Mouse (Mus musculus): ENCODE measurements around the gene Foxp1.

Gene Foxp1

GRCm38 (mm10) chr6:99483556-99483955 lies 39.0 kb downstream of the Foxp1 start:
- DNase-seq: no peak

DNA sequence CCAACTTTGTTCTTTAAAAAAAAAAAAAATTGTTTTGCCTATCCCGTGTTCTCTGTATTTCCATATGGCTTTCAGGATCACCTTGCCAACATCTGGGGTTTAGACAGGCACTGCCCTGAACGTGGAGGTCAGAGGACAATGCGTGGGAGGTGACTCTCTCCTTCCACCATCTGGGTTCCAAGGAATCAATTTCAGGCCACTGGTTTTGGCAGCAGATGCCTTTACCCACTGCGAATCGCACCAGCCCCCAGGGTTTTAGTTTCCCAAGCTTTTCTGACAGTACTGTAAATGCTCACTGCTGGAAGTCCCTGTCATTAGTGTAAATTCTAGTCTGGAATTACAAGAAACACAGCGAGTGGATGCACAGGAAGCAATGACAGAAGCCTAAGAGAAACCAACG lies 41.0 kb downstream of the Foxp1 start:
- no peak for DNase-seq

- no peak for DNase-seq
These were observed 43.5 kb downstream of the Foxp1 start for GRCm38 (mm10) chr6:99478873-99479650.

DNA sequence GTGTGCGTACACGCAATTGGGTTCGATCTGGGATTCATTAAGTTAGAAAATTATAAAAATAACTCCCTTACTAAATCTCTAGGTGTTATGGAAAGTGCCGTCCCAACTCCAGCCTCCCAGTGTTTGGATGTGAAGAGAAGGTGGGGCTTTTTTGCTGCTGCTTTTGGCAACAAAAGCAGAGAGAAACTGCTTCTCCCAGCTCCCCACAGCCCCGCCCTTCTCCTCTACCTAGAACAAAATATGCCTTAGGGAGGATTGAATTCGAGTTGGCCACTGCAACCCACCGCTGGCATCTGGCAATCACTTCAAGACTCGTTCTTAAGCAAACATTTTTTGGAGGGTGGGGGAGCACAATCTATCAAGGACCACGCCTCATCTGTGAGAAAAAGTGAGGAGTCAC lies 47.5 kb downstream of the Foxp1 start:
- DNase-seq: no peak

DNA sequence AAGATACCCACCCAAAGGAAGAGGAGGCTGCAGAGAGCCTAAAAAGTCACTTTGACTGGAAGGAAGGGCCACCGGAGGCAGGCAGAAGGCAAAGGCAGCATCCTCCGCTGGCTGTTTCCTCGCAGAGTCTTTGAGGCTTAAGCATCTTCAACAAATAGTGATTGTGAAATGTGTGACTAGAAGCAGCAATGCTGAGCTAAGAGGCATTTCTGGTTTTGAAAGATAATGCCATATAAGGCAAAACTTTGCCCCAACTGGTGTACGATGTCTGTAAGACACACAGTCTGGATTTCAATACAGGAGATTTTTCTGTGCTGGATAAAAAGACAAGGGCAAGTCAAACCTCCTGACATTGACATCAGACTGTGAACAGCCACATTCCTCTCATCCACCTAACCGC lies 51.6 kb downstream of the Foxp1 start:
- no peak for DNase-seq

DNA sequence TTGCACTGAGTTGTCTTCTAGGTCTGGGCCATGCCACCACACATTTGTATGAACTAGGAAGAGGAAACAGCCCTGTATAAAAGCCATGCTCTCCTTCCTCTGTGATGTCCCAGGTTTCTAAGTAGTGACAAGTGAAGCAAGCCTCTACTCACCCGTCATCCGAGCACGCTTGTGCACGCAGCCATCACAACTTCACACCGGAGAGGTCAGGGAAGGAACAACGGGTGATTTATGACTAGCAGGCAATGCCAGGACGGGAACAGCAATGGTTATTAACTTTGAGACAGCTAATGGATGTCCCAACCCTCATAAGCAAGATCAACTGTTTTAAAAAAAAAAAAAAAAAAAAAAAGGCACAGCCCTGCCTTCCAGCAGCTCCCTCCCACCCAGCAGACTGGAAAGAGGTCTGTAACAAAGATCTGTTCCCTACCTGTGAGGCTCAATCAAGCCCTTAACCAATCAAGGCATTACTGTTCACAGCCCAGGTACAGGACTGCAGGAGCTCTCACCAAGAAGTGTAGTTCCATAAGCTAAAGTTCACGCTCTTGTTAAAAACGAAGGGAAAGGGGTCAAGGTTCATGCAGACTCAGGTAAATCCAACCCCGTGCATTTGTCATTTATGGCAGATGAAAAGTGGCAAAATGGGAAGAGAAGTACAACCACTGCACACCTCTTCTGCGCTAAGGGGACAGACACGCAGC lies 53.2 kb downstream of the Foxp1 start:
- DNase-seq: no peak

- DNase-seq: no peak
These were observed 54.7 kb downstream of the Foxp1 start for GRCm38 (mm10) chr6:99467831-99468230.

DNA sequence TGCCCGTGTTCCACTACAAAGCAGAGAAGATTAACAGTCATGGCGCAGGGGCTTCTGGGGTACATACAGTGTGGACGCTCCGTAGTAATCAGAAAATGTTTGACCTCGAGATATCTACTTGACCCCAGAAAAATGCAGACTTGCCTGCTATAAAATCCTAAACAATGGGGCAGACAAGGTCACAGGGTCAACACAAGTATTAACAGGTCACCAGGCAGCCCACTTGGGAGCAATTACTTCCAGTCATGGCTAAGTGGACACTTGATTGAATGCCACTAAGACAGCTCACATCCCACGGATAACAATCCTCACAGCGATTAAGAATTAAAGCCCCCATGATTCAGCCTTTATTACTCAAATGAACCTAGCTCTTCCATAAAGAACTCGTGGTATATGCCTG lies 55.4 kb downstream of the Foxp1 start:
- no peak for DNase-seq

- DNase-seq: no peak
These were observed 56.2 kb downstream of the Foxp1 start for GRCm38 (mm10) chr6:99466354-99466753.

DNA sequence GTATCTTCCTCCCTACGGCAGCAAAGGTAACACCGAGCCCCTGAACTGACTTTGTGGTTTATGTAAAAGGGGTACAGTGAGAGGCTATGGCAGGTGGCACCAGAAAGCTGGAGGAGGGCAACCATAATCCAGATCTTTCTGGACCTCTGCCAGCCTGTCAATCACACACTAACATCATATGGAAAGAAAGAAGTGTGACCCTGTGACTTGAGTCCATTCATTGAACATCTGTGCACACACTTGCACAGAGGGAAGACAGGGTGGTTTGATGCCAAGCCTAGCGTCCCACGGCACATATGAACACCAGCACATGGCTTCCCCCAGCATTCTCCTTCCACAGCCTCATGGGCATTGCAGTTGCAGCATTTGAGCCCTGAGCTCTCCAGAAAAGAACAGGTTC lies 58.1 kb downstream of the Foxp1 start:
- peak; percentile 14 for DNase-seq

DNA sequence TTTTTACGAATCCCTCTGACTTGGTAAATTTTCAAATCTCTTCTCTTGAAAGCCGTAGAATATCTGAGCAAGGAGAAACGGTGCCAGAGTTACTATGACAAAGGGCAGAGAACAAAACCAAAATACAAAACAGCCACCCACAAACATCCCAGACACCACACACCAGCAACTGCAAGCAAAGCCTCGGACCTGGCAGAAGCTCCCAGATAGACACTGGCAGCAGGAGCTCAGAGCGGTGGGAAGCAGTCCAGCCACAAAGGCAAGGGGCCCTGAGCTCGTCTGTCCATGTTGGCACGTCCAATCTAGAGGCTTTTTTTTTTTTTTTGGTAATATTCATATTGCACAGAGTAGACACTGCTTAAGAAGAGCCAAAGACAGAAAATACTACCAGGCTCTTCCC lies 58.6 kb downstream of the Foxp1 start:
- peak; percentile 74 for DNase-seq

- no peak for DNase-seq
These were observed 63.7 kb downstream of the Foxp1 start for GRCm38 (mm10) chr6:99458775-99459174.

DNA sequence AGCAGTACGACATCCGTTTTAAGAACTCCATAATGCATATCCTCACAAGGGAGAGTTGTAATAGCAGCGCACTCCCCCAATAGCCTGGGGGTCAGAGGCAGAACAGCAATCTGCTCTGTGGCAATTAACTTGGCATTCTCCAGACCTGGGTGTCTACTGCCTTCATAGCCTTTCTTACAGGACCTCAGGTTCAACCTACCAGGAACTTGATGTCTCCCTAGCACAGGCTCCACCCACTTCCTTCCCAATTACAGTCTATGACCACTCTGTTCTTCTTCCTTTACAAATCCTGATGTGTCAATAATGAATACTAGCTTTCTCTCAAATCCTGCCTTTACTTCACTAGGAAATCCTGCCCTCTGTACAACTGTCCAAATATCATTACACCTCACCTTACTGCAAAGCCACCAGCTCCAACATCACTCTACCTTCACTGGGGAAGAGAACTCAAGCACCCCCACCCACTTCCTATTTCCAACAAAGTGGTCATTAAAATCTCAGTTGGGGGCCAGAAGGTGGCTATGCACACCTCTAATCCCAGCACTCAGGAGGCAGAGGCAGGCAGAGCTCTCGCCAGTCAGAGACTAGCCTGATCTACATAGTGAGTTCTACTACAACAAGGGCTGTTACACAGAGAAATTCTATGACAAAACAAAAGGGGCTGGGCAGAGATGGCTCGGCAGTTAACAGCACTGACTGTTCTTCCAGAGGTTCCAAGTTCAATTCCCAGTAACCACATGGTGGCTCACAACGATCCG lies 68.6 kb downstream of the Foxp1 start:
- no peak for DNase-seq

DNA sequence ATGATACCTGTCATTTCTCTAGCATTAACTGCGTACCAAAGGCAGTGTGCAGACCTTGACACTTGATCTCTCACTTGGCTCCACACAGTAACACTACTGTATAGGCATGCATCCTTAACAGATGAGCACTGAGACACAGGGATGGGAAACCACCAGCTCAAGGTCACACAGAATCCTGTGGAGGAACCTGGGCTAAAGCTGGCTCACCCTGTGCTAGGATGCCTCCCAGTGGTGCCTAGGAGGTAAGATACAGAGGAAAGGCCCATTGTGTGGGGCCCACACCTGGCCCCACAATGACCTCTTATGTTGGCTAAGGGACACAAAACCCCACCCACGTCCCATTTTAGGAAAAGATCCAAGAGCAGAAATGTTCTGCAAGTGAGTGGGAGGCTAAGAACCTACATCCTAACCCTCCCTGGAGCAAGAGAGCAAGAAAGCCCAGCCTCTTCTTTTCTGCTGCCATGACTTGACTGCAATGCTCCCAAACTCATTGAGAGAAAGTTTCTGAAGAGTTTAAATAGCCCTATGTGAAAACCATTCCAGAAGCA lies 69.8 kb downstream of the Foxp1 start:
- no peak for DNase-seq

- no peak for DNase-seq
These were observed 71.0 kb downstream of the Foxp1 start for GRCm38 (mm10) chr6:99451479-99451878.

- no peak for DNase-seq
These were observed 75.1 kb downstream of the Foxp1 start for GRCm38 (mm10) chr6:99447447-99447846.

GRCm38 (mm10) chr6:99446801-99447415 lies 75.6 kb downstream of the Foxp1 start:
- DNase-seq: peak; percentile 50

DNA sequence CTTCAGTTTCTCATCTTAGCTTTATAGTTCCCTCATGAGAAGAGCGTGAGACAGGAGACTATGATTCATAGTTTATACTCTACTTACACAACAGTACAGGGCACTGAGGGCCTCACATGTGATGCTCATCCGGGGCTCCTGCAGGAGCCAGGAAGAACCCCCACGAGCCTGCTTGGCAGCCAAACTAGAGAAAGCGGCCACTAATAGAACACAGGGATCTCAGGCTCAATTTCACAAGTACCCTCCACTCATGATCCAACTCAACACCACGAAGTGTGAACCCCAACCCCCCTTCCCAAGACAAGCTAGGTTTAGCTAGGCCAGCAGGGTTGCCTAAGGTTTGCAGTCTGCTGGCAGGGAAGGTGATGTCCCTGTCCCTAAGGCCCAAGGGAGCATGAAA lies 79.1 kb downstream of the Foxp1 start:
- DNase-seq: peak; percentile 12

- no peak for DNase-seq
These were observed 81.4 kb downstream of the Foxp1 start for GRCm38 (mm10) chr6:99441100-99441499.

- DNase-seq: no peak
These were observed 81.9 kb downstream of the Foxp1 start for GRCm38 (mm10) chr6:99440606-99441005.

DNA sequence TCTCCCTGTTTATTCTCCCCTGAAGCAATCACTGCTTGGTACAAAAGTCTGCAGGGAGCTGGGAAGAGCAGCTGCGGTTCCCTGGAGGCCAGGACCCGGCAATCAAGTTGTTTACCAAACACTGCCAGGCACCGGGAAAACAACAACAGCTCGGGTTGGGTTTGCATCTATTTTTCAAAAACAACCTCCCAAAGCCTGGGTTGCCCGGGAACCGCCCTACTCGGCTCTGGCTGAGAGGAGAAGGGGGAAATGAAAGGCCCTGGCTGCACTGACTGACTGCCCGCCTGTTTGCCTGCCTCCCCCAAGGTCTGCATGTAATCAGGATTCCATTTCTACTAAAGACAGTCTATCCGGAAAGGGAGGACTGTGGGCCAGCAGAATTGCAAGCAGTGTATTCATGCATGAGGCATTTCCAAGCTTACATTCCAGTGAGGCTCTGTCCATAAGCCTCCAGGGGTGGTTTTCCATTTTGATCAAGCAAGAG lies 82.6 kb downstream of the Foxp1 start:
- no peak for DNase-seq

DNA sequence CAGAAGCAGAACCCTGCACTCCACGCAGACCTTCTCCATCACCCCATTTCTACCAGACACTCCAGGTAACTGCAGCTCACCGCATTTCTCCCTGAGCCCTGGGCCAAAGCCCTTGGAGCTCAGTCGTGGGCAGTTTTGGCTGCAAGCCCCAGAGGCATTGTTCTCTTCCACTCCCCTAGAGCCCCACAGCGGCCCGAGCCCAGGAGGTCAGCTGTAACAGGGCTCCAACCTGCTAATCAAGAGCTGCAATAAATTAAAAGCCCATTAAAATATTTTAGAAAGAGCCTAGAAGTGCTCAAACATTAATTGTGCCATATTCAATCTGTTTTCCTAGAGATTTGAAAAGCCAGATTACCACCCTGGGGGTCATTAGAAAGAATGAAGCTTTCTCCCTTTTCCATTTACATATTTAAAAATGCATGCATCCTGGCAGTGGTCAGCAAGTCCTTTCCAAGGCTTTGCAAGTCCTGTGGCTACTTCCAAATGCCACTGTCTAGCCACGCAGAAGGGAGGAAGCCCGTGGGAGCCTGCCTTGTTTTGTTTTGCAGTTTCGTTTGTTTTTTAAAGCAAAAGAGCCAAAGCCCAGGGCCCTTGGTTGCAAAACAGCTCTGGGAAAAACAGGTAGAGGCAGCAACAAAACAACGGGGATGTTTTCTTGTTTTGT lies 83.2 kb downstream of the Foxp1 start:
- no peak for DNase-seq
